Mouse (Mus musculus) skeletal muscle tissue, adult 2 months (tissue): ENCODE data around the gene Zfp322a.
"Not testable (repeated sequence)": the region's sequence is repeated elsewhere in the genome, so short reads cannot be mapped to it uniquely, and the experiment has no call there.

ENCODE experiments used
- DNase-seq: peaks from one replicate; pipeline ENCODE4 v3.0.0-alpha.2; 2012; ENCODE audit warnings: low read depth, low spot score

Zfp322a gene

DNA sequence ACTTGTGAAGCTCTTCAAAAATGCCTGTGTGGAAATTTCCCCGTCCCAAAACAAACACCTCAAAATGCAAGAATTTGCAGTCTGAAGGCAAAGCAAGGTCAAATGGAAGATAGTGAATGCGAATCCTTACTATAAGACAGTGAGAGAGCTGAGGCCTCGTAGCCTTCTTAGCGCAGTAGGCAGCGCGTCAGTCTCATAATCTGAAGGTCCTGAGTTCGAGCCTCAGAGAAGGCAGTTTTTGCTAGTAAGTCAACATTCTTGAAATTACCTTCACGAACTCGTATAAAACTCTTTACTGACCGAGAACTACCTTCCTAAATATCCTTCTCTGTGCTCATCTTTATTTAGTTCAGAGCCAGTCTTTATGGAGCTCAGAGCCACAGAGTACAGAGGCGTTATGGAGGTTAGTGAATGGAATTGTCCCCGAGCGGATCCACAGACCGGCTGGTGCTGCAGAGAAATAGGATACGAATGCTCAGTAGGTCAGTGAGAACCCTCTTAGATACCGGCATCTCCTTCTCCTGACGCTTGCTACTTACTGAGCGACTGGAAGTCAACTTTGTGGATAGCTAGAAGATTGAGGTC lies 51.6 kb downstream of the Zfp322a start:
- no peak for DNase-seq

DNA sequence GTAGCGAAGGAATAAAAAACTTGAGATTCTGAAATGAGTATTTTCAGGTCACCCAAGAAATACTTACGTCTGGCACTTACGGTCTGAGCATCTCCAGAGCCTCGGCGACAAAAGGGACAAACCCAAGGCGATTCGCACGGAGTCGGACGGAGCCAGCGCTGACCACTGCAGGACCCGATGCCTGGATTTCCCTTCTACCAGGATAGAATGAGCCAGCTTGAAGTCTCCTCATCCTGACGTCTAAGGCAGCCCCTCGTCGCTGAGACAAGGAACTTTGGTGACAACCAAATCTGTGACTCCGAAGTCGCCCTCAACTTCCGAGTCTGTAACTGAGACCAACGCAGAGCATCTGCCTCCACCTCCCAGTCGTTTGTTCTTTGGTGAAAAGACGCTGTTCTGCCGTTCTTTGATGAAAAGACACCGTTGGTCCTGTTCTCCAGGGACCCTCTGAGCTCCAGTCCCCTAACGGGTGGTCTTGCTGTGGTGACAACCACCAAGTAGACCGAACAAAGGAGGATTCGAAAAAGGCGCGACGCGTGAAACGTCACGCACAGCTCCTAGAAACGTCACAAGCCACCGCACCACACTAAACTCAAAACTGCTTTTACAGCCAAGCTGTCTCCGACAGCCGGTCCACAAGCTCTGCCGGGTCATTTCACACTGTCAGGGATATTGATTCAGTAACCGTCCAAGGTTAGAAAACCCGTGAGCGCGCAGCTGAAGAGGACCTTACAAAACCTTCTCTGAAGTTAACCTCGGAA lies 55.9 kb downstream of the Zfp322a start:
- no peak for DNase-seq

DNA sequence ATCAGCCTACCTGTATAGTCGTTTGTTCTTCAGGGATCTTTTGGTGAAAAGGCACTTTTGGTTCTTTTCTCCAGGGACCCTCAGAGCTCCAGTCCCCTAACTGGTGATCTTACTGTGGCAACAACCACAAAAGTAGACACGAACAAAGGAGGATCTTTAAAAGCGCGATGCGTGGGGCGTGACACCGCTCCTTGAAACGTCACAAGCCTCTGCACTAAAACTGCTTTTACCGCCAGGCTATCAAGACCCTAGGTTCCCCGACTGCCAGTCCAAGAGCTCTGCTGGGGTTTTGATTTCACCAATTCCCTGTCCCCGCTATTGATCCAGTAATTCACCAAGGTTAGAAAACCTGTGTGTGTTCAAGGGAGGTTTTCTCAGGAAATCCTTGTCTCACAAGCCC lies 59.0 kb downstream of the Zfp322a start:
- DNase-seq = no peak

DNA sequence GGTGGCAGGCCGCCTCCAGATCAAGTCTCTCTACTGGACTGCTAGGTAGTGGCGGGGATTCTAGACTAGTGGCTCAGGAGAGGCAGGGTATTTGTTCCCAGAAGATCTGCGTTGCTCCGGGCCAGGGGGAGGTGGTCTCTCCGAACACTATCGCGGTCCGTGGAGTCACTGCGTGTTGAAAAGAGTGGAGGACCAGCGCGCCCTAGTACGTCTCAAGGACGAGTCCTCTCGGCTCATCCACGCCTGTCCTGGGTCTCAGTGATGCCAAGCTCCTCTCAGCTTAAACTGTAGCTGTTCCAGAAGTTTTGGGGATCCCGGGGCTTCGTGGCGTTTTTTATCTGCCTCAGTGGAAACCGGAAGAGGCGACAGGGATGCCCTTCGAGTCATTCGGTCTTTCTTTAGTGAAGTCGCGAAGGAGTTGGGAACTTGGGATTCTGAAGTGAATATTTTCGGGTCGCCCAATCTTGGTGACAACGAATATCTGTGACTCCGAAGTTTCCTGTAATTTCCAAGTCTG lies 59.5 kb downstream of the Zfp322a start:
- DNase-seq = no peak

DNA sequence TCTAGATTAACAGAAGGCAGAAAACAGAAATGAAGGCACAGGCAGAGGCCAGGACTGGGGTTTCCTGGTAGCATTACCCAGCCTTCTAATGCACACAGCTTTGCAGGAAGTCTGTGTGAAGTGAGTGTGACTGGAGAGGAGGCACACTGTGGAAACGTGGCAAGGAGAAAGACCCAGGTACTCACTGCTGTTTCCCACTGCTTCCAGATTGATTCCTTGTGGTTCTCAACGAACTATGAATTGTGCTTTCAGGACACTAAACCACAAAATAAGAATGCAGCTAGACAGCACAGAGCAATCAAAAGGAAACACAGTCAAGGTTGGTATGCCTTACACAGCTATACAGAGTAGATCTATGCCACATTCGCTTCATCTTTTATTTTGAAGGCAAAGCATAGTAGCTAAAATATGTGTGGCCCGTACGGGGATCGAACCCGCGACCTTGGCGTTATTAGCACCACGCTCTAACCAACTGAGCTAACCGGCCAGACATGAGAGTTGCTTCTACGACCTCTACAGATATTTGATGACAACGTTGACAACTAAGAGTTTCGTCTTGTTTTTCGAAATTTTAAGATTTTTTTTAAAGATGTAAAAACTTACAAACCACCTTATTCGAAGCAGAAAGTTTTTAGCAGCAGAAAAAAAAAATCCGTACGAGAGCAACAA lies 60.2 kb downstream of the Zfp322a start:
- DNase-seq = not testable (repeated sequence)

DNA sequence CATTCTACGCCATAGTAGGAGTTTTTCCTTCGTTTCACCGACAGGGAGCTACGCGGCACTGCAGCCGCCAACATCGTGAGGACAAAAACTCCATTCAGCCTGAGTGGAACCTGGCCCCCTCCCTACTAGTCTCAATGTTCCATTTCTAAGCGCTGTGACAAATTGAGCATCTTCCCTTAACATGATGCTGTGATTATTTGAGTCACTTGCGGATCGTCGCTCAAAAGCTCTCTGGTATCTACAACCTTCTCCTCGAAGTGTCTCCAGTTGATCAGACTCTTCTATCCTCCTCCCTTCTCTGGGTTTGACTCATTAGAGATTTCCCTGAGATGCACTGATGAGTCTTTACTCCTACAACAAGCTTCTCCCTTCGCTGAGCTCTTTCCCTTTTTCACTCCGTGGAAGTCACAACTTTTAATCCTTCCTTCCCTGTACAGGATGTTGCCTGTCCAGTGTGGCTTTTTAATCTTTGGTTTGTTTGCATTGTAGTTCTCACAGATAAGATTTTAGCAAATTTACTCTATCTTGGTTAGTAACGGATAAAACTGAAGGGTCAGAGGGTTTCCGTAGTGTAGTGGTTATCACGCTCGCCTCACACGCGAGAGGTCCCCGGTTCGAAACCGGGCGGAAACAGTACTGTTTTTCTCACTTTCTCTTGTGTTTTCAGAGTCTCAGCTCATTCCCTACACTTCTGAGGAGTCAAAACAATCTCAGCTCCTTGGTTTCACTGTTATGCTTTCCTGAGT lies 61.8 kb downstream of the Zfp322a start:
- no peak for DNase-seq

DNA sequence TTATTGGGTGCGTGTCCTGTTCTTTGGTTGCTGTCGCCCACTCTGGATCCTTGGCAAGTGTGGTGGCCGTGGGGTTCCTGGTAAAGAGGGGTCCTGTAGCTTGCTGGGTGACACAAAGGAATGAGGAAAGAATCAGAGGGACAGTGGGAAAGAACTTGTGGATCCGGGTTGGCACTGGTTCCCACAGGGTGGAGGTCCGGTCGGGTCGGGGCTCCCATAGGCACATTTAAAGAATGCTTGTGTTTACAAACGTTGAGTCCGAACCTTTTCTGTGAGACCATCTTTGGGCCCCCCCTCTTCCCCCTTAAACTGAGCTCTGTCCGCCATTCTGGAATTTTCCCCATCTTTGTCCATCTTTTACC lies 62.3 kb downstream of the Zfp322a start:
- no peak for DNase-seq
